Mouse (Mus musculus) C2C12 (cell line): Measurements from ENCODE around the gene Pianp.

Experiments used
- CEBPB ChIP-seq: IDR thresholded peaks from one replicate; pipeline ENCODE4 v1.6.1; 2011; ENCODE audit warnings: low read depth, mild to moderate bottlenecking, control low read depth, moderate library complexity
- CTCF ChIP-seq: IDR thresholded peaks from one replicate; pipeline ENCODE4 v1.5.1; 2011; ENCODE audit not compliant: control insufficient read depth, insufficient read depth, insufficient read length
- FOSL1 ChIP-seq: IDR thresholded peaks from one replicate; pipeline ENCODE4 v1.8.0; 2011; ENCODE audit warnings: mild to moderate bottlenecking, low read length; ENCODE audit not compliant: poor library complexity, insufficient read depth, severe bottlenecking
- MYOD1 ChIP-seq: IDR thresholded peaks from one replicate; pipeline ENCODE4 v1.6.1; 2011; ENCODE audit warnings: low read depth; ENCODE audit not compliant: control insufficient read depth, insufficient read length
- MYOG ChIP-seq: IDR thresholded peaks from one replicate; pipeline ENCODE4 v1.6.1; 2011; ENCODE audit not compliant: control insufficient read depth, insufficient read length; ENCODE audit errors: extremely low read depth
- USF1 ChIP-seq: IDR thresholded peaks from one replicate; pipeline ENCODE4 v1.6.1; 2011; ENCODE audit warnings: low read depth, mild to moderate bottlenecking, control low read depth, moderate library complexity

DNA sequence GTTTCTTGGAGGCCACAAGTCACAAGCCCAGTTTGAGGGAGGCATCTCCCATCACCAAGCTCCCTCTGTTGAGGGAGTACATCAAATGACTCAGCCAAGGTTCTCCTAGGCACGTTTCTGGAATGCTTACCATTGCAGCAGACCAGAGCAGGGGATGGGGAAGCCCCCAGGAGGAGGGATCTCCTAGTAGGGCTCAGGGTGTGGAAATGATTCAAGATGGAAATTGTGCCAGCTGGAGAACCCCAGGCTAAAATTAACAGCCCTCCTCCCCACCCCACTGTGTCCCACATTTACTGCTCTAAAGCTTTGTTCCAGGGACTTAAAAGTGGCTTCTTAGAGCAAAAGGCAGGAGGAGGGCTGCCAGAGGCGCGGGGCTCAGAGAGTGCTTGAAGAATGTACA is 8.6 kb downstream of the Pianp start:
- no peak for TF ChIP-seq USF1
- TF ChIP-seq CTCF: no peak
- TF ChIP-seq MYOD1: no peak
- no peak for TF ChIP-seq CEBPB
- no peak for TF ChIP-seq MYOG
- TF ChIP-seq FOSL1: no peak
